Mouse (Mus musculus): ENCODE measurements at regions not wholly inside any gene's neighbourhood (a gene's known extent, or its start where the extent isn't known, plus 50 kb on each side); places are given as distances from the start of the nearest gene placed in this dataset.

GRCm38 (mm10) chr5:119497501-119497900 is 173.0 kb upstream of the Tbx3 start:
- DNase-seq (ENCODE audit: low read depth), result no peak

DNA sequence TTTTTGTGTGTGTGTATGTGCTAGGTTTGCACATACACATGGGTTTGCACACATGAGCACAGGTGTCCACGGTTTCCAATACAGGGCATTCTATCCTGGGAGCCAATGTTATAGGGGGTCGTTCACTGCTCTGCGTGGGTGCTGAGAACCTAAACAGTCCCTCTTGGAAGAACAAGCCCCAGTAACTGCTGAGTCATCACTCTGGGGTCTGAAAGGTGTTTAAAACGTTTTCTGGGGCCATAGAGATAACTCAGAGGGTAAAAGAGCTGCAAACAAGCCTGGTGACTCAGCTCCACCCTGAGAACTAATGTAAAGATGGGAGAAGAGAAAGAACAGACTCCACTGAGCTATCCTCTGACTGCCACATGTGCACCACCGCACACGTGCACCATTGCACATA is 172.0 kb upstream of the Tbx3 start:
- no peak for DNase-seq (ENCODE audit: low read depth)

- DNase-seq (ENCODE audit: low read depth), result no peak
Observed at GRCm38 (mm10) chr5:119507709-119508108, 162.8 kb upstream of the Tbx3 start.

DNA sequence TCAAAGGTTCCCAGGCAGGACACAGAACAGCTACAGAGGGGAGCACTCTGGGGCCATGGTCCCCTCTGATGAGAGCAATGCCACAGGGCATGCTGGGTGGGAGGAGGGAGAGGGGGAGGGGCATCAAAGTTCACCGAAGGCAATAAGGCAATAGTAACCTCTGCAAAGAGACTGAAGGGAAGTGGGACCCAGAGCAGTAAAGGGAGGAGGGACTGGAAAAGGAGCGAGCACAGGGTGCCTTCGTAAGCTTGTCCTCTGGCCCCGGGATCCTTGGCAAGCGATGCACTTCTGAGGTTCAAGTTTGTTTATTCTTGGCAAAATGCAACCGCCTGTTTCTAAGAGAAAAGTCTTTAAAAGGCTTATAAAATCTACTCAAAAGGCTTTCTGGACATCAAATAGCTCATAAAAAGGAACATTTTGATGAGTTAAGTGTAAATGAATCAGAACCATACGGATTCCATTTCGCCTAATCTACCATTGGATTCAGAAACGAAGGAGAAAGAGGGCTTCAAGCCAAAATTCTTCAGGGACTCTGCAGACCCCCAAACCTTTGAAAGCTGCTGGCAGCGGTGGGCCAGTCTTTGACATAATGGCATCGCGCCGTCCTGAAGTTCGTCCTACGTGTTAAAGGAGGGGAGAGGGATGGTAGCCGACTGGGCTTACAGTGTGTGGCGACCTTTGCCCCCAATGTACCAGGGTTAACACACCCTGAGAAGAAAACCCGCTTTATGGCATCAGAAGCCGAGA is 151.8 kb upstream of the Tbx3 start:
- no peak for DNase-seq (ENCODE audit: low read depth)

DNA sequence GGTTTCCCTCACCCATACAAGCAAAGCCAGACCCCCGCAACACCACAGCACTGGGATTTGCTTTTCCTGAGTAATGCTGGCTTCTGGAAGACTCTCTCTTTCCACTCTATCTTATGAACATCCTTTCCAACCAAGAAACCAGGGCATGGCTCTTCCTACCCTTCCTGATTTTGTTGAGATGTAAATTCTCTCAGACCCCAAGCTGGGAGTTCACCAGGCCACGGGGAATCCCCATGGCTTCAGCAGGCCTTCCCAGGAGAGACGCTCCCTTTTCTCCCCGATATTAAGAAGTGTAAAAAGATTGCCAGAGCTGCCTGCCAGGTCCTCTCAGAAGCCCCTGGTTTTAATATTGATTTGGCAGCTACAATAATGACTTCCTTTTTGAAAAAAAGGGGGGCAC is 146.3 kb upstream of the Tbx3 start:
- no peak for DNase-seq (ENCODE audit: low read depth)

DNA sequence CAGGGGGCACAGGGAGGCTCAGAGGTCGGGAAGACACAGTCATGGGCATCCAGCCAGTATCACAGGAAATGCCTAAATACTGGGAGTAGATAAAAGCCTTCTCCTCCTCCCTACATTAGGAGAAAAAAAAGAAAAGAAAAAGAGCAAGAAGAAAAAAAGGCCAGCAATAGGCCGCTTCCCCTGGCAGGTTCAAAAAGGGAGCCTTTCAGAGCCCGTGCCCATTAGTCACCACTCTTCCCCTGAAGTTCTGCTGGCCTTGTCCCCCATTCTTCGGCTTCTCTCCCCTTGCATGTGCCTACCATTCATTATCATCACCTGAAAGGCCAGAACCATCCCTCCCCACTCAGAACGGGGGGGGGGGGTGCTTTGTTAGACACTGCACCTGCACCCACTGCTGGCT is 144.5 kb upstream of the Tbx3 start:
- no peak for DNase-seq (ENCODE audit: low read depth)

GRCm38 (mm10) chr5:119530009-119530408 is 140.5 kb upstream of the Tbx3 start:
- no peak for DNase-seq (ENCODE audit: low read depth)

- DNase-seq (ENCODE audit: low read depth), result no peak
Observed at GRCm38 (mm10) chr5:119534946-119535345, 135.5 kb upstream of the Tbx3 start.

- DNase-seq (ENCODE audit: low read depth), result no peak
Observed at GRCm38 (mm10) chr5:119542836-119543235, 127.6 kb upstream of the Tbx3 start.

GRCm38 (mm10) chr5:119543716-119544115 is 126.8 kb upstream of the Tbx3 start:
- no peak for DNase-seq (ENCODE audit: low read depth)

DNA sequence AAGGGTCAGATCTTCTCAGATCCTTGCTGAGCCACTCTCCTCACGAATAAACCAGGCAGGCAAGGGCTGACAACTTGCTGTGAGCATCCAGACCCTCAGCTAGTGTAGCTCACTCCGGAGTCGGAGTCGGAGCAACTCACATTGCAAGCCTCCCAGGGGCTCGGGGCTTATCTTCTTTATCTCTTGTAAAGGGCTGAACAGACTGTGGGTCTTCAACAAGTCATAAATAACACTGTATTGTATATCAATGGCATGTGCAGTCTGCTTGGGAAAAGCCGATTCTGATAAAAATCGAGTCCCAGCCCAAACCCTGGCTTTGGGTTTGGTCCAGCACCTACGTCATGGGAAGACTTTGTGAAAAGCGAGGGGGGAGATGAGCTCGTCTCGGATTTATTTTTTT is 125.8 kb upstream of the Tbx3 start:
- no peak for DNase-seq (ENCODE audit: low read depth)

DNA sequence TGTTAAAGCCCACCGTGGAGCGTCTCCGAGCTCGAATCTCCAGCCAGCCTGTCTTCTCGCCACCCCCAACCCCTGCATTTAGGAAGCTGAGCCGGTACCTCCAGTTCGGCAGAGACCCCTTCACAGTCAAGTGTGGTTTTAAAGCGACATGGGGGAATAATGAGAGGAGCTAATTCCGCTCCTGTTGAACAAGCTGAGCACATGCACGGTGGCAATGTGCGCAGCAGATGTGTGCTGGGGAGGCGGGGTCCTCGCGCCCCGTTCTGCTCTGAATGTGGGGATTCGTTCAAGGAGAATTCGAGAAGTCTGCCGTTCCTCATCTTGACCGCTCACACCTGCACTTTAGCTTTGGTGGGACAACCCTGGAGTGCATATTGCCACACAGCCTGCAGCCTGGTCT is 123.4 kb upstream of the Tbx3 start:
- DNase-seq (ENCODE audit: low read depth), result no peak

DNA sequence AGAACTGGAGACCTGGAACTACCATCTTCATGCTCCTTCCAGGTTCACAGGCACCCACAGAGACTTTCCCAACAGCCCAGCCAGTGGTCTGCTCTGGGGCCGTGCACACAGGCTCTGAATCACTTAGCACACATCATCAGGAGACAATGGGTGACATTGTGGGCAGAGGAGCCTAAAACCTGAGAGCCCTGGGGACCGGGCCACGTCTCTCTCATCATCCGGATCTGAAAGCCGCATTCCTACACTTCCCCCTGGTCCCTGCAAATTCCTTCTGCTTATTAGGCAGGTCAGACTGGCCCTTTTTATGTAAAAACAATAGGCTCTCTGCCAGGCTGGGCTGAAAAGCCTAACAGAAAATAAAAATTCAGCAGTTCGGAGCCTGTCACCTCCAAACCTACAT is 119.6 kb upstream of the Tbx3 start:
- no peak for DNase-seq (ENCODE audit: low read depth)

GRCm38 (mm10) chr5:119553469-119553868 is 117.0 kb upstream of the Tbx3 start:
- no peak for DNase-seq (ENCODE audit: low read depth)

- no peak for DNase-seq (ENCODE audit: low read depth)
Observed at GRCm38 (mm10) chr5:119557071-119557470, 113.4 kb upstream of the Tbx3 start.

GRCm38 (mm10) chr5:119559696-119560095 is 110.8 kb upstream of the Tbx3 start:
- DNase-seq (ENCODE audit: low read depth), result no peak

GRCm38 (mm10) chr5:119560392-119560791 is 110.1 kb upstream of the Tbx3 start:
- DNase-seq (ENCODE audit: low read depth), result no peak

GRCm38 (mm10) chr5:119561531-119561930 is 108.9 kb upstream of the Tbx3 start:
- no peak for DNase-seq (ENCODE audit: low read depth)

DNA sequence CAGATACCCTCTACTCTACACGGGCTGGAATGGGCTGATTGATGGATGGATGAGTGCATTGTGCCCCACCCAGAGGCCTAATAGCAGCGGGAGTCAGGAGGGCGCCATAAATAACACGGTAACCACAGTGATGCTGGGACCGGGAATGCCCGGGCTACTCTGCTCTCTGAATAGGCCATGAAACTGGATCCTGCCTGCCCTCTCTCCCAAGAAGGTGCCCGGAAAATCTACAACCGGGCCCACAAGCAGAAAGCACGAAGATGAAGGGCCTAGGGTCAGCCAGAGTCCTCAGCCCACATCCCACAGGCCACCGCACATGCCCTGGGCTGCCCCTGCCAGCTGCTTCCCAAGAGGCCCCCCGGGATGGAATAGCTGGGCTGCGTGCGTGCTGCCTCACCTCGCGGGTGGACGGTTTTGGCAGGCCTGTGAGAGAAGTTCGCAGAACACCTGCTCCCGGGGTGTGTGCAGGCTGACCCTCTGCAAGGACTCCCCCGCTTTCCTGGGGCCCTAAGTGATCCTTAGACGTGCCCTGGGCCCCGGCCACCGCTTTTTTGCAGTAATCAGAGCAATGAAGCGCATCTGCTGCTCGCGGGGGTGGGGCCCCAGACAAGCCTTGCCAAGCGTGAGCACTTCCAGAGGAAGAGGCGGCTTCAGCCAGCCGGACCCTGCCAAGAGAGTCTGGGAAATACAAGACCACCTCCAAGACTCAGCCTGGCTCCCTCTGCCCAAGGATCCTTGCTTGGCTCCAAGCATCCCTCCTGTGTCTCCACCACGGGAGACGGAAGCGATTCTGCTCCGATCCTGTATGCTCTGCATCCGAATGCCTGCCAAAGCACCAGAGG is 106.7 kb upstream of the Tbx3 start:
- DNase-seq (ENCODE audit: low read depth), result no peak

DNA sequence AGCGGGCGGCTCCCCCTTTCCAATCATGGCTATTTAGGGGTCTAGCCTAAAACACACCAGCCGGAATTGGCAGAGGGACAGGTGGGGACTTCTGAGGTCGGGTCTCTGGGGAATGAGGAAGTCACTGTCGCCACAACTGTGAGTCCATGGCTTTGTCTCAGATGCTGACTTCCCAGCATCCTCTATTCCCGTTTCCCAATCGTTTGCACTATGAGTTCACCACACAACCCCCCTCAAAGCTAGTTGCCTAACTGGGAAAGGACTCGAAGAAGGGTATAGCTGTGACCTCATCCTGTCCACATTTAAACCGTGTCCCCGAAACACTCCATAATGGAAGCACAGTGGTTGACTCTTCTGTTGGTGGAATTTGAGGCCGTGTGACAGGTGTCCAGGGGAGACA is 102.8 kb upstream of the Tbx3 start:
- no peak for DNase-seq (ENCODE audit: low read depth)

DNA sequence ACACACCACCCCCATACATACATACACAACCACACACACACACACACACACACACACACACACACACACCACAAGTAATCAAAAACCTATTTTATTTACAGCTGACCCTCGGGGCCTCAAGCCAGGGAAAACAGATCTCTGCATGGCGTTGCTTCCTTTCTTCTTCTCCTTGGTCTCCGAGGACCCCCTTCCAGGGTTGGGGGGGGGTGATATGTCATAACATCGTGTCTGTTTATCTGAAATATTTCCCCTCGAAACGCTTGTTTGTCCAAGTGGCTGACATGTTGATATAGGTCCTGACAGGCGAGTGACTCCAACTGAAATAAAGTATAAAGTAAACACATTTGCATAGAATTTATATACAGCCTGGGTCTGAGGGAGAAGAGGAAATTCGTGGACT is 100.4 kb upstream of the Tbx3 start:
- no peak for DNase-seq (ENCODE audit: low read depth)

GRCm38 (mm10) chr5:119571644-119572043 is 98.8 kb upstream of the Tbx3 start:
- no peak for DNase-seq (ENCODE audit: low read depth)

DNA sequence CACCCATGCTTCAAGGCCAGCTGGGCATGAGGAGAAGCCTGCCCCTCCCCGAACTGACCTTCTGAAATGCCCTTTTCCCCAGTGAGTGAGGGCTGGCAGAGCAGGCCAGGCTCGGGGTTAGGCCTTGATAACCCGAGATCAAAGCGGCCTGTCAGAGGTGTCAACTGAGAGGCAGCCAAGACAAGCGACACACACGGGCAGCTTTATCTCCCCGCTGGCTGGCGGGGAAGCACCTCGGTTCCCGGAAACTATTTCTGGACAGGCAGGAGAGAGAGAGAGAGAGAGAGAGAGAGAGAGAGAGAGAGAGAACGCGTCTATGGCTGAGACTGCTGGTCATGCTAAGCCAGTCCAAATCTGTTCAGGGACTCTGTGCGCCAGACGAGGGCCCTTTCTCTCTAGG is 95.3 kb upstream of the Tbx3 start:
- no peak for DNase-seq (ENCODE audit: low read depth)

DNA sequence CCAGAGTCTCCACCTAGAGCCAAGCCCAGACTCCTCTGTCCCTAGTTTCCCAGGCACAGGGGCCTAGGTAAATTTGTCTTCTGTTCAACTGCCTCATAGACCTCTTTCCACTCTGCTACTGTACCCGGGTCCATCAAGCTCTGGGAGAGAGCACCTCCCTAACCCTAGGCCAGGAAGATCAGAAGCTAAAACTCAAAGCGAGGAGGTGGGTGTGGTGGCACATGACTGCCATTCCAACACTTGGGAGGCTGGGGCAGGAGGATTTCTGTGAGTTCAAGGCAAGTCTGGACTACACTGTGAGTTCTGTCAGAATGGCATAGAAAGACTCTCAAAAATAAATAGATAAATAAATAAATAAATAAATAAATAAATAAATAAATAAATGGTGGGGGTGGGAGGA is 91.2 kb upstream of the Tbx3 start:
- no peak for DNase-seq (ENCODE audit: low read depth)

Data from NIH3T3 (cell line).